Mouse (Mus musculus): ENCODE results near the gene Ubap1l.

DNA sequence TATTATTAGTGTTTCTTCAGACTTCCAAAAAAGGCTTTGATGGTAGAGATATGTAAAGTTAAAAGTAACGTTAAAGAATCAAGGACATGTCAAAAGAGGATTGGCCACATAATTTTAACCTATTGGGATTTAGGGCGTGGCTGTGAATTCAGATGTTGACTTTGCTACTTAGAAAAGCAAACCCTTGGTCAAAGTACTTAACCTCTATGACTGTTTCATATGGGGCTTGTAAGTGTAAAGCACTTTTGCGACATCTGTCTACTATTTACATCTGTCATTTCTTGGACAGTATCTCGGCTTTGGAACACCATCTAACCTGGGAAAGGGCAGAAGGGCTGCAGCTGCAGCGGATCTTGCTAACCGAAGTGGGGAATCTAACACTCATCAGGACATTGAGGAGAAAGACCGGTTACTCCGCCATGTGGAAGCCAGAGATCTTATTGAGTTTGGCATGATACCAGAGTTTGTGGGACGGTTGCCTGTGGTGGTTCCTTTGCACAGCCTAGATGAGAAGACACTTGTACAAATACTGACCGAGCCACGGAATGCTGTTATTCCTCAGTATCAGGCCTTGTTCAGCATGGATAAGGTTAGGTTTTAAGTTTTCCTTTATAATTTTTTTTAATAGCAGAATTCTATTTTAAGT, 38.5 kb upstream of the Ubap1l start:
- TF ChIP-seq POLR2A (IDR thresholded peaks at IDR 0.05; ENCODE audit: extremely low read depth, insufficient read depth, low read length) (no peak), CTCF (IDR thresholded peaks at IDR 0.05; ENCODE audit: low read depth, low read length) (no peak)

All from liver, adult 2 months (tissue).